Mouse (Mus musculus): ENCODE measurements around the gene Rcl1. TPM values are rescaled to one million over a fixed set of nuclear protein-coding genes. Genes with fewer than 3 reads are reported as not detected.
A peak's percentile ranks its signal among the peaks of the same experiment; 100 is the strongest.

Gene Rcl1
- total and polyA plus RNA-seq, 2 experiments from 2014 or later, result 16.0 to 33.3 TPM

DNA sequence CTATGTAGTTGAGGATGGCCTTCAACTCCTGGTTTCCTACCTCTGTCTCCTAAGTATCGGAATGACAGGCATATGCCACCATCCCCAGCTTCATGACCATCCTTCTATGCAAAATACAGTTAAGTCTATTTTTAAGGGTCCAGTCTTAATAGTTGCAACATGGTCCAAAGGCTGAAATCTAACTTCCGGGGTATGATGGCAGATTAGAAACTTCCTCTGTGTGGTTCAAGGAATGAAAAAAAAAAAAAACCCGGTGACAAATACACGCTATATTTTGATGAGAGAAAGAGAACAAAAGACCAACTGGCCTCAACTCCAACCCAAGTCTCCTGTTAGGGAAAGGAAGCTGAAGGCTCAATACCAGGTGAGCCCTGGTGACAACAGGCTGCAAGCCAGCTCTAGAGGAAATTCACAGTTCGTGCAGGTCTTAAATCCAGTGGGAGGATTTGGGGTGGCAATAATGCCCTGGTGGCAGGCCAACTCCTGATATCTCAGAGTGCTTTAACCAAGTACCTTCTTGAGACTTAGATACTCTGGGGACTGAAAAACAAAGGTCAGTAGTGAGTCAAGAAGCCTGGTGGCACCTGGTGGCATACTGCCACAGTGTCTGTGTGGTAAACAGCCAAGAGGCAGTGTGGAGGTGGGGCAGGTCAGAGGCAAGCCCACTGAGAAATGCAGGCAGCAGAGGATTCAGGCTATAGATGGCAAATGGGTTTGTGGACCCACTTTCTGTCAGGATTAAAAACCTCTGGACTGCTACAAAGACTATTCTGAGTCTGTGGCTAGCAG is 56.7 kb downstream of the Rcl1 start:
- no peak for ATAC-seq
- H3K4me1 ChIP-seq (ENCODE audit: insufficient read depth, low read length), result no peaks in the 10 kb centered on the region
- H3K27ac ChIP-seq, result no peak overlapping the region
- no peak overlapping the region for H3K4me2 ChIP-seq (ENCODE audit: low read depth, low read length)
- WGBS, result 94% methylated on average over 5 of the region's 5 CpGs
- no peak for DNase-seq (ENCODE audit: low spot score)
- H3K4me3 ChIP-seq (ENCODE audit: low read length), result no peak overlapping the region
- H3K9me3 ChIP-seq (ENCODE audit: low read length), result no peaks in the 10 kb centered on the region
- no peaks in the 10 kb centered on the region for H3K27me3 ChIP-seq (ENCODE audit: insufficient read depth, low read length)
- H3K36me3 ChIP-seq (ENCODE audit: insufficient read depth, low read length), result no peaks in the 10 kb centered on the region
- no peak overlapping the region for H3K9ac ChIP-seq (replicated peaks; ENCODE audit: low read length)
- TF ChIP-seq CTCF (IDR thresholded peaks at IDR 0.05; ENCODE audit: low read depth), result no peak

- H3K27me3 ChIP-seq (ENCODE audit: insufficient read depth, low read length), result no peaks in the 10 kb centered on the region
- H3K4me1 ChIP-seq (ENCODE audit: insufficient read depth, low read length), result no peaks in the 10 kb centered on the region
- DNase-seq (ENCODE audit: low spot score), result no peak
- H3K4me2 ChIP-seq (ENCODE audit: low read depth, low read length), result no peak overlapping the region
- H3K9ac ChIP-seq (replicated peaks; ENCODE audit: low read length), result no peak overlapping the region
- no peak for ATAC-seq
- H3K4me3 ChIP-seq (ENCODE audit: low read length), result no peak overlapping the region
- WGBS, result 88% methylated on average over 3 of the region's 3 CpGs
- H3K9me3 ChIP-seq (ENCODE audit: low read length), result no peaks in the 10 kb centered on the region
- no peak overlapping the region for H3K27ac ChIP-seq
- no peaks in the 10 kb centered on the region for H3K36me3 ChIP-seq (ENCODE audit: insufficient read depth, low read length)
- TF ChIP-seq CTCF (IDR thresholded peaks at IDR 0.05; ENCODE audit: low read depth), result no peak
Observed at GRCm38 (mm10) chr19:29158486-29158885, 57.3 kb downstream of the Rcl1 start.

GRCm38 (mm10) chr19:29163817-29164527 is 62.8 kb downstream of the Rcl1 start:
- 94% methylated on average over 4 of the region's 4 CpGs for WGBS

GRCm38 (mm10) chr19:29164528-29165166 is 63.5 kb downstream of the Rcl1 start:
- no peak overlapping the region for H3K9ac ChIP-seq (replicated peaks; ENCODE audit: low read length)
- ATAC-seq (no peak), DNase-seq (ENCODE audit: low spot score) (peak; percentile 48)
- no peaks in the 10 kb centered on the region for H3K27me3 ChIP-seq (ENCODE audit: insufficient read depth, low read length)
- whole genome bisulfite sequencing, result 57% methylated on average over 7 of the region's 7 CpGs
- no peak overlapping the region for H3K27ac ChIP-seq
- H3K4me3 ChIP-seq (ENCODE audit: low read length), result no peak overlapping the region
- no peaks in the 10 kb centered on the region for H3K9me3 ChIP-seq (ENCODE audit: low read length)
- no peaks in the 10 kb centered on the region for H3K4me1 ChIP-seq (ENCODE audit: insufficient read depth, low read length)
- no peak overlapping the region for H3K4me2 ChIP-seq (ENCODE audit: low read depth, low read length)
- no peak for TF ChIP-seq CTCF (IDR thresholded peaks at IDR 0.05; ENCODE audit: low read depth)
- H3K36me3 ChIP-seq (ENCODE audit: insufficient read depth, low read length), result no peaks in the 10 kb centered on the region

More at GRCm38 (mm10) chr19:29163817-29164527, 62.8 kb downstream of the Rcl1 start:
- Histone ChIP-seq H3K27me3 (ENCODE audit: insufficient read depth, low read length) (no peaks in the 10 kb centered on the region), H3K36me3 (ENCODE audit: insufficient read depth, low read length) (no peaks in the 10 kb centered on the region), H3K9me3 (ENCODE audit: low read length) (no peaks in the 10 kb centered on the region), H3K4me3 (ENCODE audit: low read length) (no peak overlapping the region), H3K27ac (no peak overlapping the region), H3K4me2 (ENCODE audit: low read depth, low read length) (no peak overlapping the region), H3K9ac (replicated peaks; ENCODE audit: low read length) (no peak overlapping the region), H3K4me1 (ENCODE audit: insufficient read depth, low read length) (no peaks in the 10 kb centered on the region)
- ATAC-seq (no peak), DNase-seq (ENCODE audit: low spot score) (no peak)
- TF ChIP-seq CTCF (IDR thresholded peaks at IDR 0.05; ENCODE audit: low read depth), result no peak

DNA sequence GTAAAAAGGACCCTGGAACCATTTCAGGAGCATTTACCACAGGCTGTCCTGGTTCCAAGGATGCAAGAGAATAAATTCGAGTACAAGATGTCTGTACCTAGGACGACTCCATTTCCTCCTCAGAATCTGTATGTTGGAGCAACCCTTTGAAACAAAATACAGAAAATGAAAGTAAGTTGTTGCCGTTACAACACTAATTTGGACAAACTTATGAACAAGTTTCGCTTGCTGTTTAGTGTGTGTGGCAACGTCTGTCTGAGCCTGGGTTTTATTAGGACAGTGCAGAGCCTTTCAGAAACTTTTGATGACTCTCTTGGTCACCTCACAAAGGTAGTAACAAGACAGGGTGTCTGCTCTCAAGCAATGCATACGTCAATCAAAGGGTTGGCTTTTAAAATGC is 66.8 kb downstream of the Rcl1 start:
- 78% methylated on average over 6 of the region's 6 CpGs for WGBS
- no peak overlapping the region for H3K4me3 ChIP-seq (ENCODE audit: low read length)
- no peak for TF ChIP-seq CTCF (IDR thresholded peaks at IDR 0.05; ENCODE audit: low read depth)
- H3K36me3 ChIP-seq (ENCODE audit: insufficient read depth, low read length), result no peaks in the 10 kb centered on the region
- DNase-seq (ENCODE audit: low spot score) (no peak), ATAC-seq (no peak)
- no peaks in the 10 kb centered on the region for H3K4me1 ChIP-seq (ENCODE audit: insufficient read depth, low read length)
- no peak overlapping the region for H3K27ac ChIP-seq
- no peak overlapping the region for H3K4me2 ChIP-seq (ENCODE audit: low read depth, low read length)
- H3K27me3 ChIP-seq (ENCODE audit: insufficient read depth, low read length), result no peaks in the 10 kb centered on the region
- no peaks in the 10 kb centered on the region for H3K9me3 ChIP-seq (ENCODE audit: low read length)
- H3K9ac ChIP-seq (replicated peaks; ENCODE audit: low read length), result no peak overlapping the region

- no peak for TF ChIP-seq CTCF (IDR thresholded peaks at IDR 0.05; ENCODE audit: low read depth)
- no peaks in the 10 kb centered on the region for H3K4me1 ChIP-seq (ENCODE audit: insufficient read depth, low read length)
- H3K4me2 ChIP-seq (ENCODE audit: low read depth, low read length), result no peak overlapping the region
- WGBS, result 90% methylated on average over 4 of the region's 4 CpGs
- no peaks in the 10 kb centered on the region for H3K27me3 ChIP-seq (ENCODE audit: insufficient read depth, low read length)
- no peak overlapping the region for H3K27ac ChIP-seq
- DNase-seq (ENCODE audit: low spot score), result no peak
- no peak overlapping the region for H3K4me3 ChIP-seq (ENCODE audit: low read length)
- H3K9me3 ChIP-seq (ENCODE audit: low read length), result no peaks in the 10 kb centered on the region; the same call in 1 of the 2 replicates
- no peak for ATAC-seq
- no peak overlapping the region for H3K9ac ChIP-seq (replicated peaks; ENCODE audit: low read length)
- no peaks in the 10 kb centered on the region for H3K36me3 ChIP-seq (ENCODE audit: insufficient read depth, low read length)
Observed at GRCm38 (mm10) chr19:29180336-29180735, 79.2 kb downstream of the Rcl1 start.

All from hindbrain, postnatal 0 days (tissue).